In the genomic region with DNA sequence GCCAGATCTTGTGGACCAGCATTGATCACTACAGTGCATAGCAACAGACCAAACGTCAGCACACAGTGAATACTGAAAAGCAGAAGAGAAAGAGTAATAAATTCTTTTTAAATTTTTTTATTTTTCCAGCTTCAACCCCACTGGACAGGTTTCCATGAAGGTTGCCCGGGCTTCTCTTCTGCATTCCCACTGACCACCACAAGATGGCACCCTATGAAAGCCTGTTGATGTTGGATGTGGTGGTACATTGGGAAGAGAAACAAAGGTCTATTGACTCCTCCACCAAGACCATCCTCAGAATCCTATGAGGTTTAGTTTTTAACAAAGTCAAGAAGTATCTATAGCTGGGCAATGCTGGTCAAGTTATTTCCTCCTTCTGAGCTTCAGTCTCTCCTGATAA, we compare ENCODE assay signal across 10 mouse cellular contexts. TPM values are rescaled to one million over a fixed set of nuclear protein-coding genes. Genes with fewer than 3 reads are reported as not detected.
DNase-seq lines count a peak whose midpoint lies in the region; ATAC-seq and TF ChIP-seq lines count a peak whose summit lies in the region.
"Had no signal": no experiment of that assay in that cellular context is flagged by ENCODE, and none has a peak within 500 bp of the region (broad histone marks: within the 10 kb centered on the region; RNA-seq: fewer than 3 reads in every experiment).

No protein-coding gene starts in this region.

- no peaks in the 10 kb centered on the region for H3K9me3 ChIP-seq in kidney, embryonic 16.5 days (ENCODE audit: low read length)
- H3K9me3 ChIP-seq in intestine, embryonic 14.5 days (ENCODE audit: control insufficient read depth, low read length): no peaks in the 10 kb centered on the region
- H3K9me3 ChIP-seq: neural tube, embryonic 13.5 days had no signal

- no peak overlapping the region for H3K4me2 ChIP-seq in kidney, embryonic 16.5 days (replicated peaks; ENCODE audit: low read depth, low read length)
- no peak overlapping the region for H3K4me2 ChIP-seq in intestine, embryonic 14.5 days (ENCODE audit: low read length)
- H3K4me2 ChIP-seq: neural tube, embryonic 13.5 days had no signal

- intact Hi-C loops in left cerebral cortex, postnatal 10 days (cut with DNase I): loop anchor here (5.0 kb wide), 1 partner anchor 64 kb away; no protein-coding TSS in a partner anchor

- ATAC-seq in kidney, embryonic 16.5 days (ENCODE audit: low FRiP score, low TSS enrichment): no peak
- no peak for ATAC-seq in intestine, embryonic 14.5 days (replicated peaks; ENCODE audit: low FRiP score, low TSS enrichment, low read depth)

- no peaks in the 10 kb centered on the region for H3K4me1 ChIP-seq in kidney, embryonic 16.5 days (ENCODE audit: insufficient read depth, low read length)
- H3K4me1 ChIP-seq in cortical plate, adult 2 months (ENCODE audit: control insufficient read depth, insufficient read depth, low read length): no peaks in the 10 kb centered on the region
- no peaks in the 10 kb centered on the region for H3K4me1 ChIP-seq in intestine, embryonic 14.5 days (replicated peaks; ENCODE audit: control insufficient read depth, insufficient read depth, low read length)
- H3K4me1 ChIP-seq: neural tube, embryonic 13.5 days had no signal

- no peak overlapping the region for H3K27ac ChIP-seq in kidney, embryonic 16.5 days (ENCODE audit: low read length)
- H3K27ac ChIP-seq in cortical plate, adult 2 months (ENCODE audit: insufficient read depth, low read length): no peak overlapping the region
- no peak overlapping the region for H3K27ac ChIP-seq in intestine, embryonic 14.5 days (ENCODE audit: low read depth)
- H3K27ac ChIP-seq: neural tube, embryonic 13.5 days had no signal

- TF ChIP-seq POLR2A in cortical plate, adult 2 months (IDR thresholded peaks at IDR 0.05; ENCODE audit: extremely low read depth, insufficient read depth, low read length): no peak

- H3K36me3 ChIP-seq in kidney, embryonic 16.5 days (ENCODE audit: insufficient read depth, low read length): no peaks in the 10 kb centered on the region
- no peaks in the 10 kb centered on the region for H3K36me3 ChIP-seq in intestine, embryonic 14.5 days (ENCODE audit: control insufficient read depth, insufficient read depth, low read length)
- H3K36me3 ChIP-seq: neural tube, embryonic 13.5 days had no signal

- DNase-seq in kidney, adult 18-20 months: peak; percentile 66
- peak; percentile 65 for DNase-seq in ZHBTc4 (ENCODE audit: low read depth, low spot score)
- DNase-seq in intestine, embryonic 14.5 days (ENCODE audit: low spot score): peak; percentile 91
- peak; percentile 15 to 21 for DNase-seq in left cerebral cortex, postnatal 10 days (ENCODE audit: extremely low spot score in 1 of 2, low spot score in 2 of 2)
- DNase-seq in naive thymus-derived CD4-positive, alpha-beta T cell, adult 2 months (ENCODE audit: low read depth): peak; percentile 69
- DNase-seq in thymus, postnatal 36 days: peak; percentile 37 to 52

- H3K4me3 ChIP-seq in kidney, embryonic 16.5 days (ENCODE audit: low read length): no peak overlapping the region
- H3K4me3 ChIP-seq in cortical plate, adult 2 months (ENCODE audit: insufficient read depth, low read length): no peak overlapping the region
- H3K4me3 ChIP-seq in intestine, embryonic 14.5 days (ENCODE audit: low read depth, low read length): no peak overlapping the region
- H3K4me3 ChIP-seq: erythroblast, embryonic 14.5 days; neural tube, embryonic 13.5 days had no signal

- no peaks in the 10 kb centered on the region for H3K27me3 ChIP-seq in kidney, embryonic 16.5 days (ENCODE audit: insufficient read depth, low read length)
- no peaks in the 10 kb centered on the region for H3K27me3 ChIP-seq in intestine, embryonic 14.5 days (replicated peaks; ENCODE audit: control insufficient read depth, insufficient read depth, low read length)
- H3K27me3 ChIP-seq: neural tube, embryonic 13.5 days had no signal

- H3K9ac ChIP-seq in kidney, embryonic 16.5 days (replicated peaks; ENCODE audit: low read length): no peak overlapping the region
- no peak overlapping the region for H3K9ac ChIP-seq in intestine, embryonic 14.5 days (ENCODE audit: low read length)
- H3K9ac ChIP-seq: neural tube, embryonic 13.5 days had no signal

- 5% methylated on average over 2 of the region's 2 CpGs for WGBS in kidney, embryonic 16.5 days
- 3% methylated on average over 2 of the region's 2 CpGs for WGBS in intestine, embryonic 14.5 days

- TF ChIP-seq CTCF in cortical plate, adult 2 months (IDR thresholded peaks at IDR 0.05; ENCODE audit: extremely low read depth, insufficient read depth, low read length): peak; percentile 58

RNA-seq across cellular contexts. Expression of gene Bcl2a1c, which starts 11.9 kb away (rescaled TPM):
- polyA plus RNA-seq in kidney, embryonic 16.5 days (2015; fragmentation: Nextera tagmentation; extraction: Ambion mirVana): not detected in 2 replicates
- not detected in 2 replicates for polyA plus RNA-seq in cortical plate, adult 2 months (2012; rRNA removed)
- not detected in 2 replicates for polyA plus RNA-seq in intestine, embryonic 14.5 days (2014; fragmentation: Nextera tagmentation; extraction: Ambion mirVana)
- total RNA-seq in left cerebral cortex, postnatal 10 days (2021): not detected
- polyA plus RNA-seq: erythroblast, embryonic 14.5 days; neural tube, embryonic 13.5 days had no signal

Comparison
In these comparisons a context has a peak if more than half of its experiments do, and no peak if none do; other contexts are left out.
1. DNase-seq: peak in every context shown above with its lines; median percentile 91 in intestine, embryonic 14.5 days; 69 in naive thymus-derived CD4-positive, alpha-beta T cell, adult 2 months; 66 in kidney, adult 18-20 months; 65 in ZHBTc4; 44 in thymus, postnatal 36 days; 18 in left cerebral cortex, postnatal 10 days.